Mouse (Mus musculus) cortical plate, adult 2 months (tissue): ENCODE data around the gene Toe1. TPM values are rescaled to one million over a fixed set of nuclear protein-coding genes. Genes with fewer than 3 reads are reported as not detected.

Experiments used
- H3K27ac ChIP-seq: fragments of 200-500 bp; 2 replicates; pipeline ENCODE4 v1.5.1; 2012; ENCODE audit warnings: low read length, control low read depth, inconsistent platforms; ENCODE audit not compliant: insufficient read depth
- H3K4me1 ChIP-seq: fragments of 200-500 bp; 2 replicates; pipeline ENCODE4 v1.6.1; 2011; ENCODE audit warnings: low read length; ENCODE audit not compliant: control insufficient read depth, insufficient read depth
- H3K4me3 ChIP-seq: fragments of 200-500 bp; 2 replicates; pipeline ENCODE4 v1.5.1; 2011; ENCODE audit warnings: mild to moderate bottlenecking, low read length, control low read depth; ENCODE audit not compliant: insufficient read depth
- CTCF ChIP-seq: fragments of 200-500 bp; IDR thresholded peaks from 2 replicates; pipeline ENCODE4 v1.5.1; 2011; ENCODE audit warnings: mild to moderate bottlenecking, control low read depth, low read length; ENCODE audit not compliant: insufficient read depth; ENCODE audit errors: extremely low read depth
- POLR2A ChIP-seq: fragments of 200-500 bp; IDR thresholded peaks from 2 replicates; pipeline ENCODE4 v1.6.1; 2011; ENCODE audit warnings: mild to moderate bottlenecking, low read length, control low read depth; ENCODE audit not compliant: insufficient read depth; ENCODE audit errors: extremely low read depth
- polyA plus RNA-seq: library from polyadenylated mRNA; depleted of rRNA; stranded (reverse); fragments of >200 nt; gene quantifications from 2 replicates; pipeline ENCODE4 v1.2.3, GENCODE M21; 2012; rRNA removed

Gene Toe1
- polyA plus RNA-seq, 1 experiment = 22.2 TPM

GRCm38 (mm10) chr4:116776391-116776790 lies 31.0 kb downstream of the Toe1 start:
- Histone ChIP-seq H3K27ac (no peak overlapping the region), H3K4me3 (no peak overlapping the region), H3K4me1 (no peaks in the 10 kb centered on the region; the same call in 1 of the 2 replicates)
- TF ChIP-seq POLR2A = no peak
- TF ChIP-seq CTCF = no peak

GRCm38 (mm10) chr4:116769060-116769459 lies 38.4 kb downstream of the Toe1 start:
- TF ChIP-seq POLR2A = no peak
- no peak for TF ChIP-seq CTCF
- Histone ChIP-seq H3K4me1 (no peaks in the 10 kb centered on the region), H3K27ac (no peak overlapping the region), H3K4me3 (no peak overlapping the region)

GRCm38 (mm10) chr4:116768510-116768909 lies 38.9 kb downstream of the Toe1 start:
- H3K27ac ChIP-seq = no peak overlapping the region
- no peak overlapping the region for H3K4me3 ChIP-seq
- TF ChIP-seq CTCF (no peak), POLR2A (no peak)
- no peaks in the 10 kb centered on the region for H3K4me1 ChIP-seq

- Histone ChIP-seq H3K4me3 (no peak overlapping the region), H3K4me1 (no peaks in the 10 kb centered on the region), H3K27ac (no peak overlapping the region)
- no peak for TF ChIP-seq POLR2A
- no peak for TF ChIP-seq CTCF
Measured at GRCm38 (mm10) chr4:116764001-116764400, 43.4 kb downstream of the Toe1 start.

- TF ChIP-seq CTCF (no peak), POLR2A (no peak)
- H3K27ac ChIP-seq = no peak overlapping the region
- H3K4me3 ChIP-seq = no peak overlapping the region
- no peaks in the 10 kb centered on the region for H3K4me1 ChIP-seq
Measured at GRCm38 (mm10) chr4:116761914-116762313, 45.5 kb downstream of the Toe1 start.

GRCm38 (mm10) chr4:116749750-116750149 lies 57.7 kb downstream of the Toe1 start:
- Histone ChIP-seq H3K27ac (no peak overlapping the region), H3K4me1 (no peaks in the 10 kb centered on the region), H3K4me3 (no peak overlapping the region)
- no peak for TF ChIP-seq POLR2A
- TF ChIP-seq CTCF = no peak

Other genes with a start within 250 kb of the Toe1 start
- 33.8 and 40.6 TPM in 2 replicates for gene Gpbp1l1, start 250.0 kb downstream of the Toe1 start, polyA plus RNA-seq
- 5.0 and 8.3 TPM in 2 replicates for gene Ccdc17, start 211.0 kb downstream of the Toe1 start, polyA plus RNA-seq
- gene Nasp, start 179.7 kb downstream of the Toe1 start, polyA plus RNA-seq = 23.5 and 25.1 TPM in 2 replicates
- gene Akr1a1, start 156.0 kb downstream of the Toe1 start, polyA plus RNA-seq = 519 and 547 TPM in 2 replicates
- gene Prdx1, start 122.1 kb downstream of the Toe1 start, polyA plus RNA-seq = 222 and 249 TPM in 2 replicates
- gene Mmachc, start 99.2 kb downstream of the Toe1 start, polyA plus RNA-seq = 15.6 and 18.7 TPM in 2 replicates
- 19.3 and 19.8 TPM in 2 replicates for gene Ccdc163, start 99.1 kb downstream of the Toe1 start, polyA plus RNA-seq
- 6.8 and 7.5 TPM in 2 replicates for gene Tesk2, start 86.7 kb downstream of the Toe1 start, polyA plus RNA-seq
- gene Mutyh, start 83 bp upstream of the Toe1 start, polyA plus RNA-seq = 5.7 and 5.9 TPM in 2 replicates
- 1.4 and 1.9 TPM in 2 replicates for gene Hpdl, start 14.1 kb upstream of the Toe1 start, polyA plus RNA-seq
- 6.0 and 6.3 TPM in 2 replicates for gene Zswim5, start 69.7 kb upstream of the Toe1 start, polyA plus RNA-seq
- gene Urod, start 186.8 kb upstream of the Toe1 start, polyA plus RNA-seq = 68.1 and 73.8 TPM in 2 replicates
- gene Hectd3, start 187.7 kb upstream of the Toe1 start, polyA plus RNA-seq = 44.6 and 50.1 TPM in 2 replicates
- gene Eif2b3, start 211.8 kb upstream of the Toe1 start, polyA plus RNA-seq = 19.0 and 20.2 TPM in 2 replicates